Mouse (Mus musculus): ENCODE measurements around the gene Gm49321. TPM values are rescaled to one million over a fixed set of nuclear protein-coding genes. Genes with fewer than 3 reads are reported as not detected.
A peak's percentile ranks its signal among the peaks of the same experiment; 100 is the strongest.

Gene Gm49321
- total RNA-seq, 2 experiments from 2014 or later = 3.1 to 3.7 TPM

- no peak for DNase-seq (ENCODE audit: low spot score in 2 of 2)
Observed at GRCm38 (mm10) chr12:74002449-74002848, 65.0 kb downstream of the Gm49321 start.

GRCm38 (mm10) chr12:74009448-74009911, 72.0 kb downstream of the Gm49321 start:
- peak in 1 of 2 experiments; percentile 18 for DNase-seq (ENCODE audit: low spot score in 2 of 2)

GRCm38 (mm10) chr12:74013739-74014138, 76.3 kb downstream of the Gm49321 start:
- peak; percentile 55 to 75 for DNase-seq (ENCODE audit: low spot score in 2 of 2)

GRCm38 (mm10) chr12:74014739-74015270, 77.4 kb downstream of the Gm49321 start:
- peak in 1 of 2 experiments; percentile 44 for DNase-seq (ENCODE audit: low spot score in 2 of 2)

- no peak for DNase-seq (ENCODE audit: low spot score in 2 of 2)
Observed at GRCm38 (mm10) chr12:74015491-74015890, 78.0 kb downstream of the Gm49321 start.

Other genes starting within 250 kb of the Gm49321 start
- gene Hif1a, start 36.3 kb upstream of the Gm49321 start, total RNA-seq (2021) = 10 to 100 TPM; 47.6 to 52.4 TPM
- 10 to 100 TPM in 1 of 2 experiments, 1 to 10 TPM in 1; 8.8 to 10.1 TPM for gene Snapc1, start 26.8 kb downstream of the Gm49321 start, total RNA-seq (2021)
- gene Syt16, start 60.0 kb downstream of the Gm49321 start, total RNA-seq (2021) = not detected